Mouse (Mus musculus) adrenal gland, postnatal 36 days (tissue): ENCODE measurements around the gene Adrm1. TPM values are rescaled to one million over a fixed set of nuclear protein-coding genes. Genes with fewer than 3 reads are reported as not detected.
A peak's percentile ranks its signal among the peaks of the same experiment; 100 is the strongest.

Experiments used
- DNase-seq, 2 experiments: peaks; one replicate each; pipeline ENCODE4 v3.0.0; 2021; ENCODE audit warnings: mixed read lengths in 1 of 2
- long read RNA-seq, 2 experiments: library from polyadenylated mRNA; stranded (forward); transcript quantifications; one replicate each; pipeline ENCODE4 v2.0.0; 2021; ENCODE audit warnings: borderline sequencing depth in 2 of 2
- total RNA-seq, 2 experiments: library from RNA; stranded (reverse); gene quantifications; 2 replicates each; pipeline ENCODE4 v1.2.3; 2021

Adrm1 gene
- 100 to 1,000 TPM; 148 to 182 TPM for total RNA-seq
- long read RNA-seq, experiment 1, transcript Adrm1-201 (10 exons, 1,535 nt): major isoform, 225 of 250 reads
- long read RNA-seq, experiment 1, partial matches to known transcripts: 3 of 250 reads
- long read RNA-seq, experiment 1, other reads (novel, unspliced or antisense): 22 of 250 reads
- long read RNA-seq, experiment 2, transcript Adrm1-201 (10 exons, 1,535 nt): major isoform, 120 of 147 reads
- long read RNA-seq, experiment 2, partial matches to known transcripts: 12 of 147 reads
- long read RNA-seq, experiment 2, other reads (novel, unspliced or antisense): 15 of 147 reads

GRCm38 (mm10) chr2:180170806-180171521 is at the start of gene Adrm1:
TSS of gene Adrm1 (plus strand) at chr2:180171485.
- peak; percentile 98 for DNase-seq

DNA sequence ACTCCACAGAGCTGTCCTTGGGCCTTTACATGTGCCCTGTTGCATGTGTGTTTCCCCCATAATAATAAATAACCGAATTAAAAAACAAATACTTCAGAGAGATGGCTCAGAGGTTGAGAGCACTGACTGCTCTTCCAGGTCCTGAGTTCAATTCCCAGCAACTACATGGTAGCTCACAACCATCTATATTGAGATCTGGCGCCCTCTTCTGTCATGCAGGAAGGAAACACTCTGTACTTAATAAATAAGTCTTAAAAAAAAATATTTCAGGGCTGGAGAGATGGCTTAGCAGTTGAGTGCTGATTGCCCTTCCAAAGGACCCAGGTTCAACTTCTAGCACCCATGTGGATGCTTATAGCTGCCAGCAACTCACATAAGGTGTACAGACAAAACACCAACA is 47.1 kb upstream of the Adrm1 start:
- DNase-seq: no peak

DNA sequence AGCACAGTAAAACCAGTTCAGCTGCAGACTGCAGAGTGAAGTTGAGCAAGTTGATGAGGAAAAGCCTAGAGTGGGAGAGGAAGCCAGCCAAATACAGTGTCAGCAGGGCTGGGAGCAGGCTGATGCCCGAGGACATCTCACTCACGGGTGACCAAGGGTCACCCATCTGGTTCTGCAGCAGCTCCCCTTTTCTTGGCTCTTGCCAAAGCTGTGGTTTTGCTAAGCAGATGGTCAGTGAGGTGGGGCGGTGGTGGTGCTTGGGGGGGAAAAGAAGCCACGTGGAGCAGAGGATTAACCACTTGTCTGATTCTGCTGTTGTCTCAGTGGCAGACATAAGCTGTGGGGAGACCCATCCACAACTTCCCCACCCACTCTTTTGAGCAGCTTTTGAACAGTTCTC is 45.1 kb upstream of the Adrm1 start:
- peak; percentile 66 to 70 for DNase-seq

GRCm38 (mm10) chr2:180127675-180128074 is 43.6 kb upstream of the Adrm1 start:
- no peak for DNase-seq

- no peak for DNase-seq
These were observed 38.1 kb upstream of the Adrm1 start for GRCm38 (mm10) chr2:180133231-180133630.

DNA sequence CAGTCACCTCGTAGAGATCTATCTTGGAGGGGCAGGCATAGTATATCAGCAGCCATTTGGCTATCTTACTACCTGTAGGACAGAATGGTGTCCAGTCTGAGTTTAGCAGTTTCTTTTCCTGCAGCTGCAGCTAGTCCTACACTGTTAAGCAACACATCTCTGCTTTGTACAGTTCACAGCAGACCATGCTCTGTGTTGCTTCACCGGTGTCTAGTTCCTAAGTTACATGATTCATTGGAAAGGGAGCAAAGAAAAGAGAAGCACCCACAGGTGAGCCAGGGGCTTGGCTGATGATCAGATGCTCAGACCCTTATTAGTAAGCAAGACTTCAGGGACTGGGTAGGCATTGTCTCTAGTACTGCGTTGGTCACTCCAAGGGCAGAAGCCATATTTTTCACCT is 37.4 kb upstream of the Adrm1 start:
- DNase-seq: no peak

DNA sequence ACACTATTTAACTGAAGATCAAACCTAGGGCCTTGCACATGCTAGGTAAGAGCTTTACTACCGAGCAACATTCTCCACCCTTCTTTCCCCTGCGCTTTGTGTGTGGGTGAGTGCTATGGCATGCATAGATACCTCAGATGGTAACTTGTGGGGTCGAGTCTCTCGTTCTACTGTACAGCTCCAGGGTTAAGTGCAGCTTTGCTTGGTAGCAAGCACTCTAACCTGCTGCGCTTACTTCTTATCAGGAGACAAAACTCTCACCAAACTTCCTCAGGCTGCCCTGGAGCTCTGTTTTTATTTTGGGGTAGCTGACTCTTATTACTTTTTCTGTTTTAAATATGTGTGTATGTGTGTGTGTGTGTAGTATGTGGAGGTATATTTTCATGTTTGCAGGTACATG is 35.9 kb upstream of the Adrm1 start:
- DNase-seq: no peak

- no peak for DNase-seq
These were observed 25.2 kb upstream of the Adrm1 start for GRCm38 (mm10) chr2:180146091-180146490.

GRCm38 (mm10) chr2:180147379-180147778 is 23.9 kb upstream of the Adrm1 start:
- no peak for DNase-seq

DNA sequence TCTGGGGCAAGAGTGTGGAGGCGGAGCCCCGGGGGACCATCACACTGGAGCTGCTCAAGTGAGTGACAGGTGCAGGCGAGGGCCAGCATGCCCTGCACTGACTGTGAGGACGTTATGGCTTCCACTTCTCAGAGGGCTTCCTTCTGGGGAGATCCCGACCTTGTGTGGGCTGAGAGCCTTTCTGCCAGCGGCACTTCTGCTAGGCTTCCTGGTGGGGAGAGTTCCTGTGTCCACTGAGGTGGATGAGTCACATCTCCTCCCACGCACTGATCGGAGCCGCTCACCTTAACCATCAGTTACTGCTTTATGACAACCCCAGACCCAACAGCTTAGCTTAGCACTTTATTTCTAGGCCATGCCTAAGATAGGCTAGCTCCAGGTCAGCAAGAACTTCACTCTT is 22.7 kb upstream of the Adrm1 start:
- DNase-seq: peak in 1 of 2 experiments; percentile 12

GRCm38 (mm10) chr2:180154796-180155195 is 16.5 kb upstream of the Adrm1 start:
- no peak for DNase-seq

- no peak for DNase-seq
These were observed 12.7 kb upstream of the Adrm1 start for GRCm38 (mm10) chr2:180158627-180159026.

- no peak for DNase-seq
These were observed 5.4 kb upstream of the Adrm1 start for GRCm38 (mm10) chr2:180165855-180166254.

DNA sequence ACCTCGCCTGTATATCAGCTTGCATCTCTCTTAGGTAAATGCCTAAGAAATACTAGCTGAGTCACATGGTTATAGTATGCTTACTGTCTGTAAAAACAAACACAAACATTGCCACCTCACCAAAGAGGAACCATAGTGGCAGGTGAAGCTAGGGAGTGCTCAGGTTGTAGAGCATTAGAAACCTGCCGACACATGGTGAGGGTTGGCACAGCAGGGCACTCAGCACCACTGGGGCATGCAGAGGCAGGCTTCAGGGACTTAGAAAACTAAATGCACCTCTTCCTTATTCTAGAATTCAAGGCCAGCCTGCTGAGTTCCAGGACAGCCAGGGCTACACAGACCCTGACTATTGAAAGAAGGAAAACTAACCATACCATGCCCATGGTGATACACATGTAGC is 4.4 kb upstream of the Adrm1 start:
- DNase-seq: no peak

GRCm38 (mm10) chr2:180170151-180170805 is 1.0 kb upstream of the Adrm1 start:
- no peak for DNase-seq

DNA sequence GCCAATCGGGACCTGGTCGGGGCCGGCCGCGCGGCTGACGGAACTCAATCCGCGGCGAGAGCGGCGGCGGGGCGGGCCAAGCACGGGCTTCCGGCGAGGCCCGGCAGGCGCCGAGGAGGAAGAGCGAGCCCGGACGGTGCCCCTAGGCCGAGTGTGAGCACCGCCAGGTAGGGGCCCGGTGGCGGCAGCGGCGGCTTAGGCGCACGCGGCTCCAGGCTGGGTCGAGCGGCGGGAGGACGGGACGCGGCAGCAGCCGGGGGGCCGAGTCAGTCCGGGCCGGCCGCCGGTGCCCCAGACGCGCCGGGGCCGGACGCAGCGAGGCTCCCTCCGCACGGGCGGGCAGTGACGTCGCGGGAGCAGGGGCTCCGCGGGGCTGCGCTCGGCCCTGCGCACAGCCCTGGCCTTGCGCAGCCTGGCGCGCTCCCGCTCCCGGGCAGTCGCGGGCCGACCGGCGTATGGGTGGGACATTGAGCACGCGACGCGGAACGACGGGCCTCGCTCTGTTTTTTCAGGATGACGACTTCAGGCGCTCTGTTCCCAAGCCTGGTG is 311 bp downstream of the Adrm1 start:
- DNase-seq: peak; percentile 66 to 74

DNA sequence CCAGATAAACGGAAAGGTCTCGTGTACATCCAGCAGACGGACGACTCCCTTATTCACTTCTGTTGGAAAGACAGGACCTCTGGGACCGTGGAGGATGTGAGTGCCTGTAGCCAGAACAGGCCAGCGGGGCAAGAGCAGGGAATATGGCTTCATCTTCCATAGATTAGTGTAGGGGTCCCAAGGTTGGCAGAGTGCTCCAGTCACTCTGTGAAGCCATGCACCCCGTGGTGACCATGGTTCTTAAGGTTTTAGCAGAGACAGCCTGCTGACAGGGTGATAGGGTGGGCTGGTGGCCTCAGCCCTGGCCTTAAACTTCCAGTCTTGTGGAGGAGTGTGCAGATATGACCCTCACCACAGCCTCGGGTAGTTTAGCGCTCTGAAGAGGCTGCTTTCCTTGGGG is 867 bp downstream of the Adrm1 start:
- DNase-seq: no peak

- no peak for DNase-seq
These were observed 1.9 kb downstream of the Adrm1 start for GRCm38 (mm10) chr2:180173163-180173562.

DNA sequence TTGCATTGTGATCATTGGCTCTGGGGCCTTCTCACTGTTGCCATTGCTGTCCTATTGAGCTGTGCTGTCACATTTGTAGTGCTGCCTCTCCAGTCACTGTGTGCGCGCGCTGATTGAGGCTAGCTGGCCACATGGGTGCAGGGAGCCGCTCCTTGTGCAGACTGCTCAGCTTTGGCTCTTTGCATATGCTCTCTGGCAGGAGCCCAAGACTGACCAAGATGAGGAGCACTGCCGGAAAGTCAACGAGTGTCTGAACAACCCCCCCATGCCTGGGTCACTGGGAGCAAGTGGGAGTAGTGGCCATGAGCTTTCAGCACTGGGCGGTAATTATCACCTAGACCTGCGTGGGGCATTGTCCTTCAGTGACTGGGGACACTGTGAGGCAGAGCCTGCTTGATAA is 2.4 kb downstream of the Adrm1 start:
- DNase-seq: peak in 1 of 2 experiments; percentile 55

DNA sequence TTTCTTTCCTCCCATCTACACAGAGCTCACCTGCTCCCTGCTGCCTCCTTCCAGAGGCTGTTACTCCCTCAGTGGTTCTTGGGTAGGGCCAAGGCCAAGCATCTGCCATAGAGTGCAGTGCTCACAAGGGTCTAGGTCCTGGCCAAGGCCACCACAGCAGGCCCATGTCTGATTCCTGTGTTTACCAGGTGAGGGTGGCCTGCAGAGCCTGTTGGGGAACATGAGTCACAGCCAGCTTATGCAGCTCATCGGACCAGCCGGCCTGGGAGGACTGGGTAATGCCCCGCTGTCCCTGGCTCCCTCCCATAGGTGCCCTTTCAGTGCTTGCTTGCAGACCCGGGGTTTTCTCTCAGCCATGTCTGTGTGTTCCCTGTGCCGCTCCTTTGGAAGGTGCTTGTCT is 2.8 kb downstream of the Adrm1 start:
- DNase-seq: no peak

- no peak for DNase-seq
These were observed 4.4 kb downstream of the Adrm1 start for GRCm38 (mm10) chr2:180175725-180176124.

- DNase-seq: no peak
These were observed 10.3 kb downstream of the Adrm1 start for GRCm38 (mm10) chr2:180181542-180181941.
